Mouse (Mus musculus) intestine, embryonic 15.5 days (tissue): ENCODE measurements at regions not wholly inside any gene's neighbourhood (a gene's known extent, or its start where the extent isn't known, plus 50 kb on each side); places are given as distances from the start of the nearest gene placed in this dataset.

Experiments used
- ATAC-seq: fragments of 200-750 bp; cut with Nextera tagmentation; 2 replicates; pipeline ENCODE4 v1.8.0; 2017; ENCODE audit warnings: moderate TSS enrichment, moderate library complexity
- H3K27ac ChIP-seq: fragments of 300-500 bp; sonication (generic); 2 replicates; pipeline ENCODE4 v1.5.1; 2015; ENCODE audit warnings: mild to moderate bottlenecking, inconsistent platforms
- H3K27me3 ChIP-seq: fragments of 300-500 bp; sonication (generic); replicated peaks from 2 replicates; pipeline ENCODE4 v1.6.1; 2015; ENCODE audit warnings: inconsistent platforms
- H3K36me3 ChIP-seq: fragments of 300-500 bp; sonication (generic); 2 replicates; pipeline ENCODE4 v1.6.1; 2015; ENCODE audit warnings: inconsistent platforms
- H3K4me1 ChIP-seq: fragments of 300-500 bp; sonication (generic); replicated peaks from 2 replicates; pipeline ENCODE4 v1.6.1; 2015; ENCODE audit warnings: inconsistent platforms
- H3K4me2 ChIP-seq: fragments of 300-500 bp; sonication (generic); replicated peaks from 2 replicates; pipeline ENCODE4 v1.6.1; 2015; ENCODE audit warnings: mild to moderate bottlenecking, inconsistent platforms
- H3K4me3 ChIP-seq: fragments of 300-500 bp; sonication (generic); replicated peaks from 2 replicates; pipeline ENCODE4 v1.5.1; 2015; ENCODE audit warnings: inconsistent platforms
- H3K9ac ChIP-seq: fragments of 300-500 bp; sonication (generic); 2 replicates; pipeline ENCODE4 v1.6.1; 2015; ENCODE audit warnings: inconsistent platforms
- H3K9me3 ChIP-seq: fragments of 300-500 bp; sonication (generic); 2 replicates; pipeline ENCODE4 v1.6.1; 2016; ENCODE audit warnings: inconsistent platforms
- WGBS: fragments of 180-500 bp; shearing (Covaris S2); methylation state at CpG from one replicate; pipeline ENCODE4 v1.1.7; 2015; 5-methylcytosine and 5-hydroxymethylcytosine counted together

DNA sequence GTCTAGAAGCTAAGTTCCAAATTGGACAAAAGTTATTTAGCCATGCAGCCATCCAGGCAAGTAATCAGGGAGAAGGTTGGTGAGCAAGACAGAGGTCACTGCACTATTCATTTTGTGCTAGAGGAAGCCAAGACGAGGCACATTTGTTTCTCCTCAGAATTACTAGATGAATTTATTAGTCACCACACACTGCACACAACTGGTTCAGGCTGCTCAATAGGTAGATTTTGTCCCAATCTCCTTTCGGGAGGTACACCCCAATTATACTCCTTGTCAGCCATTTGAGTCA lies 67.1 kb upstream of the Pam start:
- no peak overlapping the region for H3K27ac ChIP-seq
- WGBS, result 79% methylated on average over 2 of the region's 2 CpGs
- H3K4me3 ChIP-seq, result no peak overlapping the region
- H3K27me3 ChIP-seq, result no peaks in the 10 kb centered on the region
- H3K36me3 ChIP-seq, result no peaks in the 10 kb centered on the region
- ATAC-seq, result no peak
- no peak overlapping the region for H3K4me2 ChIP-seq
- no peaks in the 10 kb centered on the region for H3K9me3 ChIP-seq
- H3K4me1 ChIP-seq, result no peaks in the 10 kb centered on the region
- no peak overlapping the region for H3K9ac ChIP-seq

DNA sequence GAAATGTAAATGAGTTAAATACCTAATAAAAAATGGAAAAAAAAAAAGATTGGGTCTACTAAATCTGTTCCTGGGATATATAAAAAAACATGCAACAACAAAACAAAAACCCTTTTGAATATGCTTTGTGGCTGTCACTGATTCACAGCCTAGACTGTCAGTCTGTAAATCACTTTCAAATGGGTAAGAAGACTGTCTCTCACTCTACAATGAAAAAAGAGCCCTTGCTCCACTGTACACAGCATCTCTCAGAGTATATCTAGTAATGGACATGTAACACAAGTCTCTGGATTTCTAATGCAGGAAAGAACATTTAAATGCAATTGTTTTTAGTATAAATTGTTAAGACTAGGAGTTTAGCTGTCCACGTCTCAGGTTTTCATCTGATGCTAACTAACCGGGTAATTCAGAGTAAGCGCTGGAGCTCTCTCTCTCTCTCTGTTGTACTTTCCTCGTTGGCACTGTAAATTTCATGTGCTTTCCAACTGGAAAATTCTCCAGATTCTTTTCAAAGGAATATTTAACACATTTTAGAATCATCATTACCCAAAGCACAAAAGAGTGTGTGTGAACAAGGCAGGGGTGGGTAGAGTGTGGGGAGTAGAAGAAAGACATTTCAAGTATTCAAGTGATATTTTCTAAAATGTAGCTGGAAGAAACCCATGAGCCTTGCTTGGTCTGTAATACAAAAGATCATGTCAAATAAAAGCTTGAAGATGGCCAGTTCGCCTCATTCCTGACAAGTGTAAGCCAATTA lies 66.6 kb upstream of the Pam start:
- WGBS, result 75% methylated on average over 5 of the region's 5 CpGs
- H3K4me2 ChIP-seq, result no peak overlapping the region
- no peak overlapping the region for H3K27ac ChIP-seq
- no peaks in the 10 kb centered on the region for H3K27me3 ChIP-seq
- H3K36me3 ChIP-seq, result no peaks in the 10 kb centered on the region
- no peaks in the 10 kb centered on the region for H3K9me3 ChIP-seq
- H3K4me3 ChIP-seq, result no peak overlapping the region
- no peaks in the 10 kb centered on the region for H3K4me1 ChIP-seq
- ATAC-seq, result no peak
- H3K9ac ChIP-seq, result no peak overlapping the region

DNA sequence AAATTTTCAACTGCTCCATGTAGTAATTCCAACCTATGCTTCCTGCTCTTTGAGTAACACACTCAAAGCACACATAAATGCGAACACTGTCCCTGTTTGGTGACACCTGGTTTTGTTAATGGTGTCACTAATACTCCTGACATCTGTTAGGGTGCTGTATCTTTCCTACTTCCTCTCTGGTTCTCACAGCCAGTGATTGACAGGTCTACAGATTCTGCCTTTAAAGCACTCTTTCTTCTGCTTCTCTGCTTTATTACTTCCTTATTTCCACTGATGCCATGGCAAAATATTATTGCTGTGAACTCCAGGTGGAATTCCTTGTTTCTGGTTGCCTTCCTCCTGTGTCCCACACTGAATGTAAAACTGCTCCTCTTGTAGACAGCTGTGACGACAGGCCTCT lies 63.5 kb upstream of the Pam start:
- Histone ChIP-seq H3K36me3 (no peaks in the 10 kb centered on the region), H3K4me1 (no peaks in the 10 kb centered on the region), H3K27ac (no peak overlapping the region), H3K27me3 (no peaks in the 10 kb centered on the region), H3K4me3 (no peak overlapping the region), H3K9me3 (no peaks in the 10 kb centered on the region), H3K4me2 (no peak overlapping the region), H3K9ac (no peak overlapping the region)
- no peak for ATAC-seq
- WGBS, result 83% methylated on average over 2 of the region's 2 CpGs

DNA sequence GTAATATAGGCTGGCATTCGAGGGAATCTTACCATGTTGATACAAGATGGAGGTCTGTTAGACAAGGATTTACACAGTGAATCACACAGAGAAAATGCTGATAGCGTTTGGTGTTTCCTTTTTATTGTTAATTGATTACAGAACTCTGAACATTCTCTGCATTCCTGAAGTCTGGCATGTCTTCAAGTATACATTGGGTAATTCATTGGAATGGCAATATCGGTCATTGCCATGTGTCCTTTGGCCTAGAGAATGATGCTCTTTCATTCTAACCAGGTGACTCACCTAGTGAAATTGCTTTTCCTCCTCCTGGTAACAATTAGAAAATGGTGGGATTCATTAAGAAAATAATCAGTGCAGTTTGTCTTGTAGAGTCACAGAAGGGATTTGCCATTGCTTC lies 51.9 kb upstream of the Pam start:
- no peak for ATAC-seq
- Histone ChIP-seq H3K27me3 (no peaks in the 10 kb centered on the region), H3K4me3 (no peak overlapping the region), H3K27ac (no peak overlapping the region), H3K4me2 (no peak overlapping the region), H3K36me3 (no peaks in the 10 kb centered on the region), H3K9me3 (no peaks in the 10 kb centered on the region), H3K4me1 (no peaks in the 10 kb centered on the region), H3K9ac (no peak overlapping the region)
- WGBS, result 61% methylated on average over 3 of the region's 3 CpGs
